Comparison of ENCODE assay signal across 8 mouse cellular contexts in genomic region chr4:44232771-44233712, GRCm38 (mm10). TPM values are rescaled to one million over a fixed set of nuclear protein-coding genes. Genes with fewer than 3 reads are reported as not detected.
A peak's percentile ranks its signal among the peaks of the same experiment; 100 is the strongest.
DNase-seq lines count a peak whose midpoint lies in the region; ATAC-seq and TF ChIP-seq lines count a peak whose summit lies in the region.

No protein-coding gene starts in this region.

- peak overlapping the region; percentile 77 for H3K4me3 ChIP-seq in G1E (ENCODE audit: low read depth, low read length)
- peak overlapping the region; percentile 57 for H3K4me3 ChIP-seq in forebrain, embryonic 16.5 days (replicated peaks; ENCODE audit: low read length)

- peaks cover 30% of the 10 kb centered on the region for H3K4me1 ChIP-seq in G1E (ENCODE audit: insufficient read depth, low read depth, low read length)
- peaks cover 24% of the 10 kb centered on the region for H3K4me1 ChIP-seq in forebrain, embryonic 16.5 days (replicated peaks; ENCODE audit: control insufficient read depth, insufficient read depth, low read length)

- peak overlapping the region; percentile 75 for H3K27ac ChIP-seq in forebrain, embryonic 16.5 days (ENCODE audit: low read length)

- peak; percentile 21 for DNase-seq in G1E (ENCODE audit: low spot score)
- DNase-seq in cerebellum, adult 11 months: peak; percentile 47
- DNase-seq in heart, postnatal 36 days: peak; percentile 41 to 59
- peak; percentile 16 to 30 for DNase-seq in layer of hippocampus, adult 18-20 months (ENCODE audit: low spot score in 2 of 2)
- DNase-seq in lung, postnatal 10 days: peak; percentile 73
- DNase-seq in ovary, postnatal 14 days (ENCODE audit: low spot score): peak; percentile 34
- peak; percentile 60 for DNase-seq in thymus, postnatal 4 days

- H3K36me3 ChIP-seq in G1E (replicated peaks): no peaks in the 10 kb centered on the region
- no peaks in the 10 kb centered on the region for H3K36me3 ChIP-seq in forebrain, embryonic 16.5 days (ENCODE audit: control insufficient read depth, insufficient read depth)

- under 1% methylated on average over 46 of the region's 68 CpGs for WGBS in forebrain, embryonic 16.5 days

- peaks cover 16% of the 10 kb centered on the region for H3K27me3 ChIP-seq in G1E (ENCODE audit: insufficient read depth, low read length)
- H3K27me3 ChIP-seq in forebrain, embryonic 16.5 days (replicated peaks; ENCODE audit: control insufficient read depth, insufficient read depth, low read length): no peaks in the 10 kb centered on the region

- peak overlapping the region; percentile 87 for H3K9ac ChIP-seq in forebrain, embryonic 16.5 days (replicated peaks; ENCODE audit: low read depth, low read length)

- ATAC-seq in G1E (ENCODE audit: extremely low read depth, insufficient number of reproducible peaks, low FRiP score, poor library complexity, severe bottlenecking): no peak
- peak; percentile 30 for ATAC-seq in forebrain, embryonic 16.5 days

- peak overlapping the region; percentile 93 for H3K4me2 ChIP-seq in forebrain, embryonic 16.5 days (ENCODE audit: low read length)

- TF ChIP-seq CTCF in G1E (IDR thresholded peaks at IDR 0.05; ENCODE audit: low read depth, low read length): no peak

- intact Hi-C loops in heart, postnatal 36 days (cut with DNase I): loop anchor here (5.0 kb wide), 1 partner anchor 161 kb away; no protein-coding TSS in a partner anchor

- H3K9me3 ChIP-seq in G1E (replicated peaks): no peaks in the 10 kb centered on the region
- H3K9me3 ChIP-seq in forebrain, embryonic 16.5 days (ENCODE audit: control insufficient read depth, low read length): no peaks in the 10 kb centered on the region

RNA-seq across cellular contexts. Expression of gene Rnf38, which starts 0.5 kb away (rescaled TPM):
- total RNA-seq in G1E (2014; fragmentation: Nextera tagmentation): 95.1 and 103 TPM in 2 replicates
- total RNA-seq in G1E (2017): 20.8 and 22.9 TPM in 2 replicates
- polyA plus RNA-seq in G1E (2012): 20.0 and 20.6 TPM in 2 replicates
- polyA plus RNA-seq in forebrain, embryonic 16.5 days (2015; fragmentation: Nextera tagmentation; extraction: Ambion mirVana): 39.8 and 41.7 TPM in 2 replicates
- 10 to 100 TPM; 32.0 to 36.4 TPM for total RNA-seq in heart, postnatal 36 days (2021)
- 10 to 100 TPM; 47.1 to 49.8 TPM for total RNA-seq in layer of hippocampus, adult 18-20 months (2021)

Comparison
In these comparisons a context has a peak if more than half of its experiments do, and no peak if none do; other contexts are left out.
1. DNase-seq: peak in every context shown above with its lines; median percentile 73 in lung, postnatal 10 days; 60 in thymus, postnatal 4 days; 50 in heart, postnatal 36 days; 47 in cerebellum, adult 11 months; 34 in ovary, postnatal 14 days; 23 in layer of hippocampus, adult 18-20 months; 21 in G1E.